9 mouse cellular contexts compared by ENCODE assay signal in genomic region chr11:95397843-95398835, GRCm38 (mm10). TPM values are rescaled to one million over a fixed set of nuclear protein-coding genes. Genes with fewer than 3 reads are reported as not detected.
DNase-seq lines count a peak whose midpoint lies in the region; ATAC-seq and TF ChIP-seq lines count a peak whose summit lies in the region.
"Had no signal": no experiment of that assay in that cellular context is flagged by ENCODE, and none has a peak within 500 bp of the region (broad histone marks: within the 10 kb centered on the region; RNA-seq: fewer than 3 reads in every experiment).

No protein-coding gene starts in this region.

- H3K9ac ChIP-seq in liver, embryonic 12.5 days = no peak overlapping the region
- H3K9ac ChIP-seq in heart, embryonic 14.5 days (ENCODE audit: low read length) = no peak overlapping the region; the same call in 1 of the 2 replicates
- H3K9ac ChIP-seq: neural tube, embryonic 13.5 days had no signal

- no peaks in the 10 kb centered on the region for H3K9me3 ChIP-seq in liver, embryonic 12.5 days (replicated peaks)
- H3K9me3 ChIP-seq in heart, embryonic 14.5 days (ENCODE audit: control insufficient read depth, low read length) = no peaks in the 10 kb centered on the region
- H3K9me3 ChIP-seq: neural tube, embryonic 13.5 days had no signal

- no peak overlapping the region for H3K4me2 ChIP-seq in liver, embryonic 12.5 days
- H3K4me2 ChIP-seq in heart, embryonic 14.5 days (ENCODE audit: low read length) = peak overlapping the region; percentile 42
- H3K4me2 ChIP-seq: neural tube, embryonic 13.5 days had no signal

- TF ChIP-seq CTCF in bone marrow, adult 2 months (IDR thresholded peaks at IDR 0.05; ENCODE audit: control insufficient read depth, insufficient read depth, low read length) = peak; percentile 82

- H3K4me1 ChIP-seq in liver, embryonic 12.5 days = no peaks in the 10 kb centered on the region
- no peaks in the 10 kb centered on the region; the same call in 1 of the 2 replicates for H3K4me1 ChIP-seq in bone marrow, adult 2 months (ENCODE audit: control insufficient read depth, insufficient read depth, low read length)
- peaks cover 14 to 16% of the 10 kb centered on the region in 2 experiments for H3K4me1 ChIP-seq in heart, embryonic 14.5 days (ENCODE audit: control insufficient read depth in 2 of 2, insufficient read depth in 2 of 2, low read length in 2 of 2)

- intact Hi-C loops in left cerebral cortex, postnatal 25 days (cut with DNase I) = loop anchor here (1.0 kb wide), 1 partner anchor 122 kb away; no protein-coding TSS in a partner anchor

- ATAC-seq in liver, embryonic 12.5 days = no peak
- peak; percentile 65; the same call in 1 of the 2 replicates for ATAC-seq in erythroblast, adult 5-6 weeks (replicated peaks; ENCODE audit: low FRiP score, poor library complexity, severe bottlenecking)
- ATAC-seq in heart, embryonic 14.5 days (ENCODE audit: insufficient number of reproducible peaks, insufficient read depth, low FRiP score, low read depth) = no peak

- WGBS in liver, embryonic 12.5 days (ENCODE audit: insufficient replicate concordance) = 49% methylated on average over 14 of the region's 14 CpGs
- 58% methylated on average over 14 of the region's 14 CpGs for WGBS in bone marrow, adult 2 months
- 54% methylated on average over 14 of the region's 14 CpGs for WGBS in heart, embryonic 14.5 days

- peak; percentile 65 for DNase-seq in liver
- DNase-seq in left cerebral cortex, postnatal 25 days (ENCODE audit: low spot score in 2 of 2) = peak; percentile 74 to 84
- DNase-seq in naive thymus-derived CD4-positive, alpha-beta T cell, adult 2 months (ENCODE audit: low read depth) = peak; percentile 82
- DNase-seq in testis, postnatal 10 days (ENCODE audit: low spot score) = peak; percentile 91

- TF ChIP-seq POLR2A in bone marrow, adult 2 months (IDR thresholded peaks at IDR 0.05; ENCODE audit: borderline replicate concordance, control insufficient read depth, low read depth, low read length) = no peak

- no peak overlapping the region for H3K4me3 ChIP-seq in liver, embryonic 12.5 days
- no peak overlapping the region for H3K4me3 ChIP-seq in bone marrow, adult 2 months (replicated peaks; ENCODE audit: control insufficient read depth, low read depth, low read length)
- H3K4me3 ChIP-seq in heart, embryonic 14.5 days (ENCODE audit: control insufficient read depth in 1 of 2, insufficient read depth in 1 of 2, low read depth in 1 of 2, low read length in 2 of 2) = no peak overlapping the region
- H3K4me3 ChIP-seq: neural tube, embryonic 13.5 days had no signal

- H3K27ac ChIP-seq in liver, embryonic 12.5 days = no peak overlapping the region
- no peak overlapping the region for H3K27ac ChIP-seq in bone marrow, adult 2 months (ENCODE audit: control insufficient read depth, insufficient read depth, low read depth, low read length, poor library complexity)
- H3K27ac ChIP-seq in heart, embryonic 14.5 days (replicated peaks in 1 of 2; ENCODE audit: control insufficient read depth in 1 of 2, insufficient read depth in 1 of 2, low read depth in 2 of 2, low read length in 2 of 2) = no peak overlapping the region
- H3K27ac ChIP-seq: neural tube, embryonic 13.5 days had no signal

- no peaks in the 10 kb centered on the region for H3K36me3 ChIP-seq in liver, embryonic 12.5 days
- no peaks in the 10 kb centered on the region for H3K36me3 ChIP-seq in heart, embryonic 14.5 days (ENCODE audit: control insufficient read depth, insufficient read depth, low read length)
- H3K36me3 ChIP-seq: neural tube, embryonic 13.5 days had no signal

- H3K27me3 ChIP-seq in liver, embryonic 12.5 days (replicated peaks) = peaks cover 43% of the 10 kb centered on the region
- H3K27me3 ChIP-seq in heart, embryonic 14.5 days (ENCODE audit: control insufficient read depth, insufficient read depth, low read length) = no peaks in the 10 kb centered on the region

RNA-seq across cellular contexts. Expression of gene Slc35b1, which starts 13.6 kb away (rescaled TPM):
- polyA plus RNA-seq in liver, embryonic 12.5 days (2016; fragmentation: Nextera tagmentation; extraction: Ambion mirVana) = 58.2 and 61.3 TPM in 2 replicates
- polyA plus RNA-seq in bone marrow, adult 2 months (2011; ENCODE audit: insufficient read depth, insufficient read length, low replicate concordance, missing spikeins) = 34.9 and 49.3 TPM in 2 replicates
- total RNA-seq in erythroblast, adult 5-6 weeks (2015; ENCODE audit: low replicate concordance) = 20.8 and 23.0 TPM in 2 replicates
- 31.4 and 40.6 TPM in 2 replicates for total RNA-seq in erythroblast, adult 5-6 weeks (2017; ENCODE audit: low replicate concordance)
- polyA plus RNA-seq in heart, embryonic 14.5 days (2014; fragmentation: Nextera tagmentation; extraction: Ambion mirVana) = 74.6 and 75.4 TPM in 2 replicates
- 10 to 100 TPM; 65.6 to 66.0 TPM for total RNA-seq in left cerebral cortex, postnatal 25 days (2021)

RNA-seq across cellular contexts. Expression of gene Spop, which starts 15.7 kb away (rescaled TPM):
- polyA plus RNA-seq in liver, embryonic 12.5 days (2016; fragmentation: Nextera tagmentation; extraction: Ambion mirVana) = 90.8 and 105 TPM in 2 replicates
- 57.9 and 61.3 TPM in 2 replicates for polyA plus RNA-seq in bone marrow, adult 2 months (2011; ENCODE audit: insufficient read depth, insufficient read length, low replicate concordance, missing spikeins)
- 38.9 and 51.9 TPM in 2 replicates for total RNA-seq in erythroblast, adult 5-6 weeks (2015; ENCODE audit: low replicate concordance)
- total RNA-seq in erythroblast, adult 5-6 weeks (2017; ENCODE audit: low replicate concordance) = 43.5 and 60.1 TPM in 2 replicates
- 81.6 and 89.6 TPM in 2 replicates for polyA plus RNA-seq in heart, embryonic 14.5 days (2014; fragmentation: Nextera tagmentation; extraction: Ambion mirVana)
- 100 to 1,000 TPM; 183 to 188 TPM for total RNA-seq in left cerebral cortex, postnatal 25 days (2021)
